Mouse (Mus musculus) cortical plate, adult 2 months (tissue): ENCODE data around the gene Zfp382.
"Not testable (repeated sequence)": the region's sequence is repeated elsewhere in the genome, so short reads cannot be mapped to it uniquely, and the experiment has no call there.

Source experiments
- CTCF ChIP-seq: fragments of 200-500 bp; IDR thresholded peaks from 2 replicates; pipeline ENCODE4 v1.5.1; 2011; ENCODE audit warnings: mild to moderate bottlenecking, control low read depth, low read length; ENCODE audit not compliant: insufficient read depth; ENCODE audit errors: extremely low read depth
- POLR2A ChIP-seq: fragments of 200-500 bp; IDR thresholded peaks from 2 replicates; pipeline ENCODE4 v1.6.1; 2011; ENCODE audit warnings: mild to moderate bottlenecking, low read length, control low read depth; ENCODE audit not compliant: insufficient read depth; ENCODE audit errors: extremely low read depth

- TF ChIP-seq CTCF, POLR2A: not testable (repeated sequence)
Observed at GRCm38 (mm10) chr7:30183189-30183588, 61.4 kb downstream of the Zfp382 start.
